Mouse (Mus musculus) heart, embryonic 11.5 days (tissue): ENCODE measurements around the gene Tdrd3. TPM values are rescaled to one million over a fixed set of nuclear protein-coding genes. Genes with fewer than 3 reads are reported as not detected.

Experiments
- ATAC-seq: fragments of 200-750 bp; cut with Nextera tagmentation; replicated peaks from 2 replicates; pipeline ENCODE4 v1.8.0; 2017; ENCODE audit warnings: moderate library complexity; ENCODE audit not compliant: insufficient number of reproducible peaks, low FRiP score, low TSS enrichment
- H3K27ac ChIP-seq: fragments of 300-500 bp; sonication (generic); 2 replicates; pipeline ENCODE4 v1.5.1; 2014; ENCODE audit warnings: mild to moderate bottlenecking, low read depth, low read length
- H3K27me3 ChIP-seq: fragments of 300-500 bp; sonication (generic); 2 replicates; pipeline ENCODE4 v1.6.1; 2014; ENCODE audit warnings: mild to moderate bottlenecking, low read length, mixed read lengths; ENCODE audit not compliant: control insufficient read depth, insufficient read depth
- H3K36me3 ChIP-seq: fragments of 300-500 bp; sonication (generic); 2 replicates; pipeline ENCODE4 v1.6.1; 2014; ENCODE audit warnings: mild to moderate bottlenecking, low read length, moderate library complexity, mixed read lengths; ENCODE audit not compliant: control insufficient read depth, insufficient read depth
- H3K4me1 ChIP-seq: fragments of 300-500 bp; sonication (generic); 2 replicates; pipeline ENCODE4 v1.6.1; 2014; ENCODE audit warnings: low read length; ENCODE audit not compliant: control insufficient read depth, insufficient read depth
- H3K4me2 ChIP-seq: fragments of 300-500 bp; sonication (generic); 2 replicates; pipeline ENCODE4 v1.6.1; 2014; ENCODE audit warnings: mild to moderate bottlenecking, moderate library complexity
- H3K4me3 ChIP-seq: fragments of 300-500 bp; sonication (generic); 2 replicates; pipeline ENCODE4 v1.5.1; 2014; ENCODE audit warnings: low read depth, low read length
- H3K9ac ChIP-seq: fragments of 300-500 bp; sonication (generic); 2 replicates; pipeline ENCODE4 v1.6.1; 2014; ENCODE audit warnings: mild to moderate bottlenecking, low read depth, low read length, moderate library complexity
- H3K9me3 ChIP-seq: fragments of 300-500 bp; sonication (generic); replicated peaks from 2 replicates; pipeline ENCODE4 v1.6.1; 2016; ENCODE audit warnings: low read length; ENCODE audit not compliant: control insufficient read depth
- WGBS: fragments of 180-500 bp; shearing (Covaris S2); extraction: QIAGEN DNeasy Blood & Tissue Kit; methylation state at CpG from one replicate; pipeline ENCODE4 v1.1.7; 2014; ENCODE audit not compliant: insufficient replicate concordance; 5-methylcytosine and 5-hydroxymethylcytosine counted together
- polyA plus RNA-seq: library from polyadenylated mRNA; unstranded; fragments of >200 nt; fragmentation: Nextera tagmentation; extraction: Ambion mirVana; gene quantifications from 2 replicates; pipeline ENCODE4 v1.2.1, GENCODE M21; 2014

Tdrd3 gene
- polyA plus RNA-seq, 1 experiment from 2014 or later = 23.9 TPM

GRCm38 (mm10) chr14:87463963-87464654 is 47.7 kb downstream of the Tdrd3 start:
- Histone ChIP-seq H3K27me3 (no peaks in the 10 kb centered on the region), H3K36me3 (0 out of 2 replicates have a peak, but pooled peaks cover 2% of the 10 kb centered on the region), H3K4me2 (no peak overlapping the region), H3K4me1 (no peaks in the 10 kb centered on the region), H3K4me3 (no peak overlapping the region), H3K27ac (no peak overlapping the region), H3K9me3 (no peaks in the 10 kb centered on the region), H3K9ac (no peak overlapping the region)
- ATAC-seq = no peak
- 20% methylated on average over 11 of the region's 11 CpGs for WGBS

- no peaks in the 10 kb centered on the region for H3K4me1 ChIP-seq
- no peak overlapping the region for H3K9ac ChIP-seq
- no peaks in the 10 kb centered on the region for H3K9me3 ChIP-seq
- H3K4me2 ChIP-seq = no peak overlapping the region
- H3K36me3 ChIP-seq = 0 out of 2 replicates have a peak, but pooled peaks cover 2% of the 10 kb centered on the region
- H3K27ac ChIP-seq = no peak overlapping the region
- ATAC-seq = no peak
- H3K27me3 ChIP-seq = no peaks in the 10 kb centered on the region
- no peak overlapping the region for H3K4me3 ChIP-seq
Observed at GRCm38 (mm10) chr14:87464655-87465054, 48.2 kb downstream of the Tdrd3 start.

GRCm38 (mm10) chr14:87467586-87467985 is 51.1 kb downstream of the Tdrd3 start:
- no peak for ATAC-seq
- H3K9me3 ChIP-seq = no peaks in the 10 kb centered on the region
- H3K36me3 ChIP-seq = 0 out of 2 replicates have a peak, but pooled peaks cover 2% of the 10 kb centered on the region
- H3K4me1 ChIP-seq = no peaks in the 10 kb centered on the region
- H3K27me3 ChIP-seq = no peaks in the 10 kb centered on the region
- no peak overlapping the region for H3K9ac ChIP-seq
- 84% methylated on average over 12 of the region's 12 CpGs for WGBS
- no peak overlapping the region for H3K4me3 ChIP-seq
- no peak overlapping the region for H3K4me2 ChIP-seq
- no peak overlapping the region for H3K27ac ChIP-seq

- Histone ChIP-seq H3K36me3 (0 out of 2 replicates have a peak, but pooled peaks cover 2% of the 10 kb centered on the region), H3K9me3 (no peaks in the 10 kb centered on the region), H3K27ac (no peak overlapping the region), H3K4me2 (no peak overlapping the region), H3K9ac (no peak overlapping the region), H3K27me3 (no peaks in the 10 kb centered on the region), H3K4me3 (no peak overlapping the region), H3K4me1 (no peaks in the 10 kb centered on the region)
- no peak for ATAC-seq
- WGBS = 80% methylated on average over 1 of the region's 1 CpGs
Observed at GRCm38 (mm10) chr14:87471521-87471920, 55.1 kb downstream of the Tdrd3 start.

GRCm38 (mm10) chr14:87472782-87473181 is 56.3 kb downstream of the Tdrd3 start:
- Histone ChIP-seq H3K9me3 (no peaks in the 10 kb centered on the region), H3K36me3 (no peaks in the 10 kb centered on the region), H3K9ac (no peak overlapping the region), H3K27ac (no peak overlapping the region), H3K4me2 (no peak overlapping the region), H3K4me3 (no peak overlapping the region), H3K4me1 (no peaks in the 10 kb centered on the region), H3K27me3 (no peaks in the 10 kb centered on the region)
- ATAC-seq = no peak
- 63% methylated on average over 2 of the region's 2 CpGs for WGBS

- H3K9ac ChIP-seq = no peak overlapping the region
- H3K27ac ChIP-seq = no peak overlapping the region
- H3K36me3 ChIP-seq = no peaks in the 10 kb centered on the region
- 76% methylated on average over 10 of the region's 10 CpGs for WGBS
- H3K27me3 ChIP-seq = no peaks in the 10 kb centered on the region
- no peak for ATAC-seq
- H3K4me1 ChIP-seq = no peaks in the 10 kb centered on the region
- no peaks in the 10 kb centered on the region for H3K9me3 ChIP-seq
- no peak overlapping the region for H3K4me2 ChIP-seq
- H3K4me3 ChIP-seq = no peak overlapping the region
Observed at GRCm38 (mm10) chr14:87475721-87476359, 59.4 kb downstream of the Tdrd3 start.

GRCm38 (mm10) chr14:87478339-87478951 is 62.0 kb downstream of the Tdrd3 start:
- H3K27ac ChIP-seq = no peak overlapping the region
- 14% methylated on average over 2 of the region's 3 CpGs for WGBS
- H3K9me3 ChIP-seq = no peaks in the 10 kb centered on the region
- H3K36me3 ChIP-seq = no peaks in the 10 kb centered on the region
- no peaks in the 10 kb centered on the region for H3K27me3 ChIP-seq
- H3K9ac ChIP-seq = no peak overlapping the region
- no peak overlapping the region for H3K4me2 ChIP-seq
- no peaks in the 10 kb centered on the region for H3K4me1 ChIP-seq
- no peak for ATAC-seq
- no peak overlapping the region for H3K4me3 ChIP-seq

- WGBS = 86% methylated on average over 3 of the region's 3 CpGs
- H3K9me3 ChIP-seq = no peaks in the 10 kb centered on the region
- no peaks in the 10 kb centered on the region for H3K36me3 ChIP-seq
- H3K9ac ChIP-seq = no peak overlapping the region
- no peak overlapping the region for H3K4me2 ChIP-seq
- H3K27ac ChIP-seq = no peak overlapping the region
- H3K27me3 ChIP-seq = no peaks in the 10 kb centered on the region
- H3K4me1 ChIP-seq = no peaks in the 10 kb centered on the region
- H3K4me3 ChIP-seq = no peak overlapping the region
- ATAC-seq = no peak
Observed at GRCm38 (mm10) chr14:87485888-87486287, 69.4 kb downstream of the Tdrd3 start.
